Mouse (Mus musculus) lung, embryonic 14.5 days (tissue): ENCODE data around the gene Chaf1a. TPM values are rescaled to one million over a fixed set of nuclear protein-coding genes. Genes with fewer than 3 reads are reported as not detected.

Experiments
- ATAC-seq: fragments of 200-750 bp; cut with Nextera tagmentation; 2 replicates; pipeline ENCODE4 v1.8.0; 2017; ENCODE audit warnings: mild to moderate bottlenecking, moderate TSS enrichment, moderate library complexity; ENCODE audit not compliant: insufficient read depth
- DNase-seq: peaks from one replicate; pipeline ENCODE4 v3.0.0-alpha.2; 2015
- H3K27ac ChIP-seq: fragments of 300-500 bp; sonication (generic); 2 replicates; pipeline ENCODE4 v1.5.1; 2014; ENCODE audit warnings: low read depth, mild to moderate bottlenecking, moderate library complexity
- H3K27me3 ChIP-seq: fragments of 300-500 bp; sonication (generic); 2 replicates; pipeline ENCODE4 v1.6.1; 2014; ENCODE audit warnings: low read length, control low read depth; ENCODE audit not compliant: insufficient read depth
- H3K36me3 ChIP-seq: fragments of 300-500 bp; sonication (generic); 2 replicates; pipeline ENCODE4 v1.6.1; 2014; ENCODE audit warnings: control low read depth; ENCODE audit not compliant: insufficient read depth
- H3K4me1 ChIP-seq: fragments of 300-500 bp; sonication (generic); 2 replicates; pipeline ENCODE4 v1.6.1; 2014; ENCODE audit warnings: antibody characterized with exemption, control low read depth; ENCODE audit not compliant: insufficient read depth
- H3K4me2 ChIP-seq: fragments of 300-500 bp; sonication (generic); 2 replicates; pipeline ENCODE4 v1.6.1; 2014; ENCODE audit warnings: mild to moderate bottlenecking
- H3K4me3 ChIP-seq: fragments of 300-500 bp; sonication (generic); 2 replicates; pipeline ENCODE4 v1.5.1; 2014; ENCODE audit warnings: low read depth, low read length
- H3K9ac ChIP-seq: fragments of 300-500 bp; sonication (generic); 2 replicates; pipeline ENCODE4 v1.6.1; 2014
- H3K9me3 ChIP-seq: fragments of 300-500 bp; sonication (generic); 2 replicates; pipeline ENCODE4 v1.6.1; 2016; ENCODE audit warnings: low read depth, low read length, control low read depth
- CTCF ChIP-seq: IDR thresholded peaks from 2 replicates; pipeline ENCODE4 v1.5.1; 2016; ENCODE audit warnings: antibody characterized with exemption, low read depth
- WGBS: fragments of 180-500 bp; shearing (Covaris S2); extraction: QIAGEN DNeasy Blood & Tissue Kit; methylation state at CpG from one replicate; pipeline ENCODE4 v1.1.7; 2014; 5-methylcytosine and 5-hydroxymethylcytosine counted together
- polyA plus RNA-seq: library from polyadenylated mRNA; unstranded; fragments of >200 nt; fragmentation: Nextera tagmentation; extraction: Ambion mirVana; gene quantifications from 2 replicates; pipeline ENCODE4 v1.2.1, GENCODE M21; 2014

Gene Chaf1a
- polyA plus RNA-seq, 1 experiment from 2014 or later = 30.4 TPM

DNA sequence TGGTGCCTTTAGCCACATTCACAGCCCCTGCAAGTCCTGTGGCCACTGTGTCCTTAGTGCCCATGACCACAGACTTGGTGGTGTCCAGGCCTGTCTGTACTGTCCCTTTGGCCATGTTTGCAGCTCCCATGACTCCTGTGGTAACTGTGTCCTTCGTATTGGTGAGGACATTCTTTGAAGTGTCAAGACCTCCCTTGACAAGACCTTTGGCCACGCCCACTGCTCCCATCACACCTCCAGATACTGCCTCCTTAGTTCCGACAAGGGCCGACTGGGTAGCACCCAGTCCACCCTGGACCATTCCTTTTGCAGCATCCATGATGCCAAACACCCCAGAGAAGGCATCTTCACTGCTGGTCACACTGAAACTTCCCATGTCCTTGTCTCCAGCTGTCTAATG lies 66.7 kb downstream of the Chaf1a start:
- ATAC-seq (no peak), DNase-seq (no peak)
- no peaks in the 10 kb centered on the region for H3K4me1 ChIP-seq
- H3K36me3 ChIP-seq = peaks cover 19% of the 10 kb centered on the region
- H3K4me3 ChIP-seq = no peak overlapping the region
- H3K4me2 ChIP-seq = no peak overlapping the region
- no peaks in the 10 kb centered on the region for H3K27me3 ChIP-seq
- H3K9ac ChIP-seq = no peak overlapping the region
- H3K9me3 ChIP-seq = no peaks in the 10 kb centered on the region
- TF ChIP-seq CTCF = no peak
- 71% methylated on average over 4 of the region's 4 CpGs for WGBS
- H3K27ac ChIP-seq = no peak overlapping the region

DNA sequence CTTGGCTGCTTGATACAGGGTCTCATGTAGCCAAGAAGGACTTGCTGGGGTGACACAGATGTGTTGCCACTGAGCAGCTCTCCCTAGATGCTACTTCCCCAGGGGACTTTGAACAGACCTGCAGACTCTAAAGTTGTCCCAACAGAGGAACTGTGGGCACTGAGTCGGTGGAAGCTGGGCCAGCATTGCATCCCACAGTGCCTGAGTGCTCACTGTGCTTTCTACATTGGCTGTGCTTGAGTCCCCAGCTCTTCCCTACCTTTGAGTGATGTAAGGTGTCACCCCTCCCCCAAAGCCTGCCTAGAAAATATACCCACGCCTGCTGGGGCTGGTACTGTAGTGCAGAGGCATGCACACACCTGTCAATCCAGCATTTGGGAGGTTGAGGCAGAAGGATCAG lies 67.5 kb downstream of the Chaf1a start:
- Histone ChIP-seq H3K4me1 (no peaks in the 10 kb centered on the region), H3K4me3 (no peak overlapping the region), H3K4me2 (no peak overlapping the region), H3K27me3 (no peaks in the 10 kb centered on the region), H3K9me3 (no peaks in the 10 kb centered on the region), H3K9ac (no peak overlapping the region), H3K36me3 (peaks cover 12% of the 10 kb centered on the region; the same call in 1 of the 2 replicates), H3K27ac (no peak overlapping the region)
- no peak for ATAC-seq
- TF ChIP-seq CTCF = no peak
- 69% methylated on average over 2 of the region's 2 CpGs for WGBS
- DNase-seq = no peak

DNA sequence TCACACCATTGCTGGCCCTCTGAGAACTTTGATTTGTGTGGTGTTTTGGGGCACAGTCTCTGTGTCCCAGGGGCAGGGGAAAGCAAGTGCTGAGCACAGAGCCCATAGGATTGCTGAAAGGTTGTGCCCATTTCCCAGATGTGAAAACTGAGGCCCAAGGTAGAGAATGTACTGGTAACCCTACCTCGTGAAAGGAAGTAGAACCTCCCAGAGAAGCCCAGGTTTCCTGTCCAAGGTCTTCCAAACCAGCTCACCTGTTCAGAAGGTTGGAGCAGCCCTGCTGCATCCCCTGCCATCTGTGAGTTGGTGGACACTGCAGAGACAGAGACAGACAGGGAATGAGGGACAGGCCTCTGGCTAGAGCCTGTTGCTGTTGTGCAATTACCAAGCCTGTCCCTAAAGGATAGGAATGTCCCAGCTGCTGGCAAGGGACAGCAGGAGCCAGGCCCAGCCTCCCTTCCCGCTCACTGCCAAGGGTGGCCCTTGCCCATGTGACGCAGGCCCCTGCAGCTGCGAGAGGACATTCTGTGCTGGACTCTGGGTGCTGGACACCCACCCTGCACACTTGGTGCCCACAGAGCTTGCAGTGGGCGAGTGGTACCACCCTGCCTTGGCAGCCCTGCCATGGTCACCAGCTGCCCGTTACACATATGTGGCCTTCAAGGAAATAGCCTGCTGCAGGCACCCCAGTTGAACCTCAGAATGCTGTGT lies 68.2 kb downstream of the Chaf1a start:
- no peaks in the 10 kb centered on the region for H3K27me3 ChIP-seq
- no peak for ATAC-seq
- WGBS = 77% methylated on average over 6 of the region's 6 CpGs

DNA sequence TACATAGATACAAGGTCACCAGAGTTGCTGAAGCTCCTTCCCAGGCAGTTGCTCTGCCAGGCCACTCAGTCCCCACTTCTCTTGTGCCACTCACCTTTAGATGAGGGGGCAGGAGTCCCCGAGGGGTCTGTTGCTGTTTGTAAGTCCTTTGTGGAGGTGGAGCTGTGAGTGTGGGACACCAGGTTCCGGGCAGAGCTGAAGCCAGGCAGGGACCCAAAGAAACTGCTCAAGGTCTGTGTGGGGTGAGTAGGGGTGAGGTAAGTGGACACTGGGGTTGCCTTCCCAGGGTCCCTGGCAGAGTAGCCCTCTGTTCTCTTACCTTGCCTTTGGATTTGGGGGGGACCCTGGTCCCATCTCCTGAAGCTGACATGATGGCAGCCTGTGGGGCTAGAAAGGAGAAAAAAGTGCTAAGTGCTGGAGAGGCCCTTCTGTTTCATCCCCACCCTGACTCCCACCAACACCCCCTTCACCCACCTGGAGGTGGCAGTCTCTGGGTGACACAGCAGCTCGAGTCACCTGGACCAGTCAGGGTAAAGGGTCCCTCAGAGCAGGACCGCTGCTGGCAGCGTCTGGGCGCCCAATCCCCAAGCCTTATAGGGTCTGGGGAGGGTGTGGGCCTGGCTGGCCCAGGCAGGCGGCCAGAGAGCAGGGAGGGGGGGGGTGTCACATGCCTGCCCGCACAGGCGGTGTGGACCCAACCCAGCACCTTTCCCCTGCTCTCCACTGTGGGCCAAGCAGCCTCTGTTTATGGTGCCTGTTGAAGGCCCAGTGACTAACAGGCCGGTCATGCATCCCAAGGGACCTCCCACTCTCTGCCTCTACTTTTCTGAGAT lies 69.2 kb downstream of the Chaf1a start, which contains the start of gene Plin4:
Gene Plin4, minus strand, starts transcription at position 585 of the 833 bp plus-strand sequence.
- DNase-seq = no peak
- Histone ChIP-seq H3K27me3 (no peaks in the 10 kb centered on the region), H3K4me1 (no peaks in the 10 kb centered on the region), H3K9ac (no peak within 1 kb of the TSS), H3K4me3 (no peak within 1 kb of the TSS), H3K9me3 (no peaks in the 10 kb centered on the region), H3K4me2 (no peak within 1 kb of the TSS), H3K36me3 (no peaks in the 10 kb centered on the region), H3K27ac (no peak within 1 kb of the TSS)
- no peak for TF ChIP-seq CTCF
- 51% methylated on average over 10 of the region's 10 CpGs for WGBS
- no peak for ATAC-seq

More for the DNA sequence above, 68.2 kb downstream of the Chaf1a start:
- Histone ChIP-seq H3K9me3 (no peaks in the 10 kb centered on the region), H3K9ac (no peak overlapping the region), H3K36me3 (peaks cover 5% of the 10 kb centered on the region; the same call in 1 of the 2 replicates), H3K4me2 (no peak overlapping the region), H3K4me3 (no peak overlapping the region), H3K4me1 (no peaks in the 10 kb centered on the region), H3K27ac (no peak overlapping the region)
- no peak for TF ChIP-seq CTCF
- DNase-seq = no peak

DNA sequence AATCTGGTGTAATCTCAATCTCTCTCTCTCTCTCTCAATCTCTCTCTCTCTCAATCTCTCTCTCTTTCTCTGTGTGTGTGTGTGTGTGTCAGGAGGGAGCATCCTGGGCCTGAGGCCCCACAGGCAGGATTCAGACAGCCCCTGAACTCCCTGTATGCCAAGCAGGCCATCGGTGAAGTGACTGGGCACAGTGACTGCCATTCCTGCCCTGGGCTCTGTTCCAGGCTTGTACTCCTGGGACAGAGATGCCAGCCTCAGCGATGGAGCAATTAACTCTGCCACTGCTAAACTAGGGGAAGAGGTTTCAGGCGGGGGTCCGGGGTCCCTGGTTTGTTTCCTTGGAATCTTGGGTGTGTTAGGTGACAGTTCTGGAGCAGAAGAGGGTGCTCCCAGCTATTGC lies 70.3 kb downstream of the Chaf1a start:
- ATAC-seq (no peak), DNase-seq (no peak)
- no peak for TF ChIP-seq CTCF
- H3K9ac ChIP-seq = no peak overlapping the region
- H3K4me3 ChIP-seq = no peak overlapping the region
- no peaks in the 10 kb centered on the region for H3K4me1 ChIP-seq
- no peak overlapping the region for H3K4me2 ChIP-seq
- H3K27ac ChIP-seq = no peak overlapping the region
- no peaks in the 10 kb centered on the region for H3K36me3 ChIP-seq
- H3K9me3 ChIP-seq = no peaks in the 10 kb centered on the region
- WGBS = 58% methylated on average over 4 of the region's 4 CpGs
- H3K27me3 ChIP-seq = no peaks in the 10 kb centered on the region

DNA sequence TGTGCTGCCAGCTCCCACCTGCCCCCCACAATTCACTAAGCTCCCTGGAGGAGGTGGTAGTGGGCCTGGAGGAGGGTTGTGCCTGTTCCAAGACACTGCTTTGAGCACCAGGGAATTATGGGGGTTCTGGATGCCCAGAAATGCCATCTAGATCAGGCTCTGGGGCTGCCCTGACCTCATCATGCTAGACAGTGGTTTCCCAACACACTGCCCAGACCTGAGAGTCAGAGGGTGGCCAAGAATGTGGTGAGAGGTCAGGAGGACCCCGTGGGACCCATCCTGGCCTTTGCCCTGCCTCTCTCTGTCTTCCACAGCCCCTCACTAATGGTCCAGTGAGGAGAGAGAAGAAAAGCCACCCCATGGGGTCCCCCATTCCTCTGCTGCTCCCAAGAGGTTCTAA lies 70.8 kb downstream of the Chaf1a start:
- 63% methylated on average over 1 of the region's 1 CpGs for WGBS
- H3K4me3 ChIP-seq = no peak overlapping the region
- H3K27ac ChIP-seq = no peak overlapping the region
- H3K36me3 ChIP-seq = no peaks in the 10 kb centered on the region
- H3K4me1 ChIP-seq = no peaks in the 10 kb centered on the region
- ATAC-seq (no peak), DNase-seq (no peak)
- no peak for TF ChIP-seq CTCF
- H3K9me3 ChIP-seq = no peaks in the 10 kb centered on the region
- H3K27me3 ChIP-seq = no peaks in the 10 kb centered on the region
- H3K4me2 ChIP-seq = no peak overlapping the region
- H3K9ac ChIP-seq = no peak overlapping the region

DNA sequence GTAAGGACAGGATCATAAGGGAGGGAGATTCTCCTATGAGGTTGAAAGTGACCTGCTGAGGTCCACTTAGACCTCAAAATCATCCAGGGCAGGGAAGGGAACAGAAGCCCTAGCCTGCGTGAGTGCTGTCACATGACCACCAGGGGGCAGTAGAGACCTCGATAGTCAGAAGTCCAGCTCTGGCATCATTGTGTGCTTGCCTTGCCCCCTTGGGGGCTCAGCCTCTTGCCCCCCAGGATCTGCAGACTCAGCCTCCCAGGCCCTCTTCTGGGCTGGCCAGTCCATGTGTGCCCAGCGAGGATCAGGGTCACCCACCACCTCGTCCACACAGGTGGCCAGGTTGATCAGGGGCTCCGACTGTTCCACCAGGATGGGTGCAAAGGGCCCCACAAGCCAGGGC lies 71.6 kb downstream of the Chaf1a start:
- Histone ChIP-seq H3K36me3 (no peaks in the 10 kb centered on the region), H3K27ac (no peak overlapping the region), H3K4me3 (no peak overlapping the region), H3K4me2 (no peak overlapping the region), H3K9me3 (no peaks in the 10 kb centered on the region), H3K4me1 (no peaks in the 10 kb centered on the region), H3K9ac (no peak overlapping the region), H3K27me3 (0 out of 2 replicates have a peak, but pooled peaks cover 4% of the 10 kb centered on the region)
- WGBS = 45% methylated on average over 5 of the region's 5 CpGs
- ATAC-seq (no peak), DNase-seq (peak; percentile 88)
- peak; percentile 89 for TF ChIP-seq CTCF
